Mouse (Mus musculus) heart, postnatal 14 days (tissue): ENCODE results near the gene Dab2ip. TPM values are rescaled to one million over a fixed set of nuclear protein-coding genes. Genes with fewer than 3 reads are reported as not detected.

Experiments
- DNase-seq, 2 experiments: peaks; one replicate each; pipeline ENCODE4 v3.0.0; 2021 to 2022
- intact Hi-C: fragments of 180-260 bp; cut with DNase I; formaldehyde crosslinking; loops from one replicate; pipeline ENCODE4 v1.15.1; 2025
- total RNA-seq, 2 experiments: library from RNA; stranded (reverse); gene quantifications; 2 replicates each; pipeline ENCODE4 v1.2.3; 2021

Gene Dab2ip
- total RNA-seq, 2 experiments from 2014 or later, result 51.1 to 55.8 TPM

- intact Hi-C loops, result no loop called here
- DNase-seq, result no peak
These were observed 34.1 kb downstream of the Dab2ip start for GRCm38 (mm10) chr2:35591961-35592724.

GRCm38 (mm10) chr2:35592725-35593392, 34.8 kb downstream of the Dab2ip start:
- intact Hi-C loops, result no loop called here
- DNase-seq, result no peak

GRCm38 (mm10) chr2:35593889-35594288, 35.8 kb downstream of the Dab2ip start:
- no peak for DNase-seq
- intact Hi-C loops, result no loop called here

- DNase-seq, result no peak
- intact Hi-C loops, result no loop called here
These were observed 37.0 kb downstream of the Dab2ip start for GRCm38 (mm10) chr2:35595102-35595501.

GRCm38 (mm10) chr2:35595718-35596117, 37.7 kb downstream of the Dab2ip start:
- intact Hi-C loops, result no loop called here
- DNase-seq, result no peak

- DNase-seq, result no peak
- intact Hi-C loops, result no loop called here
These were observed 38.7 kb downstream of the Dab2ip start for GRCm38 (mm10) chr2:35596796-35597195.

- intact Hi-C loops, result no loop called here
- DNase-seq, result no peak
These were observed 40.8 kb downstream of the Dab2ip start for GRCm38 (mm10) chr2:35598819-35599218.

GRCm38 (mm10) chr2:35601665-35602064, 43.6 kb downstream of the Dab2ip start:
- no peak for DNase-seq
- intact Hi-C loops, result no loop called here

GRCm38 (mm10) chr2:35607476-35607875, 49.4 kb downstream of the Dab2ip start:
- intact Hi-C loops, result no loop called here

GRCm38 (mm10) chr2:35608856-35609255, 50.8 kb downstream of the Dab2ip start:
- no peak for DNase-seq
- intact Hi-C loops, result no loop called here

More at GRCm38 (mm10) chr2:35607476-35607875, 49.4 kb downstream of the Dab2ip start:
- DNase-seq, result no peak

- intact Hi-C loops, result no loop called here
- DNase-seq, result peak; percentile 43 to 52
These were observed 51.3 kb downstream of the Dab2ip start for GRCm38 (mm10) chr2:35609317-35609716.

- no peak for DNase-seq
- intact Hi-C loops, result no loop called here
These were observed 52.3 kb downstream of the Dab2ip start for GRCm38 (mm10) chr2:35610168-35610951.

- DNase-seq, result no peak
- intact Hi-C loops, result no loop called here
These were observed 52.9 kb downstream of the Dab2ip start for GRCm38 (mm10) chr2:35610976-35611375.

GRCm38 (mm10) chr2:35611645-35612044, 53.6 kb downstream of the Dab2ip start:
- intact Hi-C loops, result no loop called here
- DNase-seq, result no peak

GRCm38 (mm10) chr2:35612297-35612696, 54.2 kb downstream of the Dab2ip start:
- intact Hi-C loops, result no loop called here
- no peak for DNase-seq

- DNase-seq, result peak; percentile 47 to 59
- intact Hi-C loops, result no loop called here
These were observed 55.9 kb downstream of the Dab2ip start for GRCm38 (mm10) chr2:35613946-35614353.

GRCm38 (mm10) chr2:35614411-35614810, 56.3 kb downstream of the Dab2ip start:
- DNase-seq, result peak in 1 of 2 experiments; percentile 29
- intact Hi-C loops, result no loop called here

GRCm38 (mm10) chr2:35615366-35615765, 57.3 kb downstream of the Dab2ip start:
- intact Hi-C loops, result no loop called here
- no peak for DNase-seq

GRCm38 (mm10) chr2:35615977-35616376, 57.9 kb downstream of the Dab2ip start:
- no peak for DNase-seq
- intact Hi-C loops, result no loop called here

GRCm38 (mm10) chr2:35616891-35617658, 59.0 kb downstream of the Dab2ip start:
- no peak for DNase-seq
- intact Hi-C loops, result no loop called here
